Mouse (Mus musculus) E14TG2a.4 (cell line): ENCODE results near the gene Rdh16.

Source experiments
- CTCF ChIP-seq: conservative IDR thresholded peaks from 2 replicates; pipeline ENCODE4 v1.5.1; 2014; ENCODE audit warnings: low read length
- NANOG ChIP-seq: IDR thresholded peaks from 2 replicates; pipeline ENCODE4 v1.6.1; 2014; ENCODE audit warnings: borderline replicate concordance, low read length, mixed read lengths
- POU5F1 ChIP-seq: IDR thresholded peaks from 2 replicates; pipeline ENCODE4 v1.6.1; 2014; ENCODE audit warnings: low read length, borderline replicate concordance

- TF ChIP-seq CTCF (no peak), NANOG (no peak), POU5F1 (no peak)
Measured at GRCm38 (mm10) chr10:127759181-127760110, 41.5 kb upstream of the Rdh16 start, which contains the start of the genes Rdh1 and Rdh16f1.
